Mouse (Mus musculus) ovary, postnatal 10 days (tissue): ENCODE data around the gene Snapc1.

Experiments used
- DNase-seq: peaks from one replicate; pipeline ENCODE4 v3.0.0; 2022; ENCODE audit warnings: low spot score

Gene Snapc1

GRCm38 (mm10) chr12:73964291-73965281, at the start of gene Snapc1:
Gene Snapc1, plus strand, starts transcription at chr12:73964481.
- peak; percentile 91 for DNase-seq

- no peak for DNase-seq
These were observed 45.8 kb upstream of the Snapc1 start for GRCm38 (mm10) chr12:73918479-73918878.

GRCm38 (mm10) chr12:73930266-73930665, 34.0 kb upstream of the Snapc1 start:
- no peak for DNase-seq

GRCm38 (mm10) chr12:73931274-73931673, 33.0 kb upstream of the Snapc1 start:
- DNase-seq = no peak

- DNase-seq = no peak
These were observed 29.8 kb upstream of the Snapc1 start for GRCm38 (mm10) chr12:73934528-73934927.

- DNase-seq = no peak
These were observed 26.9 kb upstream of the Snapc1 start, which contains the start of gene Gm49321 for GRCm38 (mm10) chr12:73937353-73937752. Gene Gm49321, plus strand, starts transcription at chr12:73937653.

GRCm38 (mm10) chr12:73939542-73939941, 24.7 kb upstream of the Snapc1 start:
- no peak for DNase-seq

- no peak for DNase-seq
These were observed 15.9 kb upstream of the Snapc1 start for GRCm38 (mm10) chr12:73948415-73948814.

- peak; percentile 20 for DNase-seq
These were observed 14.8 kb upstream of the Snapc1 start for GRCm38 (mm10) chr12:73949318-73950058.

- peak; percentile 11 for DNase-seq
These were observed 11.4 kb upstream of the Snapc1 start for GRCm38 (mm10) chr12:73952879-73953278.

GRCm38 (mm10) chr12:73953420-73954186, 10.7 kb upstream of the Snapc1 start:
- no peak for DNase-seq

GRCm38 (mm10) chr12:73954785-73955184, 9.5 kb upstream of the Snapc1 start:
- DNase-seq = no peak

GRCm38 (mm10) chr12:73957676-73958075, 6.6 kb upstream of the Snapc1 start:
- DNase-seq = no peak

GRCm38 (mm10) chr12:73958830-73959229, 5.5 kb upstream of the Snapc1 start:
- no peak for DNase-seq

- no peak for DNase-seq
These were observed 4.9 kb downstream of the Snapc1 start for GRCm38 (mm10) chr12:73969142-73969541.

- DNase-seq = no peak
These were observed 10.3 kb downstream of the Snapc1 start for GRCm38 (mm10) chr12:73974584-73974983.

GRCm38 (mm10) chr12:73978144-73978543, 13.9 kb downstream of the Snapc1 start:
- no peak for DNase-seq

GRCm38 (mm10) chr12:73979667-73980066, 15.4 kb downstream of the Snapc1 start:
- no peak for DNase-seq

- peak; percentile 18 for DNase-seq
These were observed 18.3 kb downstream of the Snapc1 start for GRCm38 (mm10) chr12:73982533-73982932.

GRCm38 (mm10) chr12:73986299-73986698, 22.0 kb downstream of the Snapc1 start:
- no peak for DNase-seq

GRCm38 (mm10) chr12:73988393-73989008, 24.2 kb downstream of the Snapc1 start:
- no peak for DNase-seq

- no peak for DNase-seq
These were observed 25.3 kb downstream of the Snapc1 start for GRCm38 (mm10) chr12:73989594-73989993.
